14 mouse cellular contexts compared by ENCODE assay signal in the genomic region with DNA sequence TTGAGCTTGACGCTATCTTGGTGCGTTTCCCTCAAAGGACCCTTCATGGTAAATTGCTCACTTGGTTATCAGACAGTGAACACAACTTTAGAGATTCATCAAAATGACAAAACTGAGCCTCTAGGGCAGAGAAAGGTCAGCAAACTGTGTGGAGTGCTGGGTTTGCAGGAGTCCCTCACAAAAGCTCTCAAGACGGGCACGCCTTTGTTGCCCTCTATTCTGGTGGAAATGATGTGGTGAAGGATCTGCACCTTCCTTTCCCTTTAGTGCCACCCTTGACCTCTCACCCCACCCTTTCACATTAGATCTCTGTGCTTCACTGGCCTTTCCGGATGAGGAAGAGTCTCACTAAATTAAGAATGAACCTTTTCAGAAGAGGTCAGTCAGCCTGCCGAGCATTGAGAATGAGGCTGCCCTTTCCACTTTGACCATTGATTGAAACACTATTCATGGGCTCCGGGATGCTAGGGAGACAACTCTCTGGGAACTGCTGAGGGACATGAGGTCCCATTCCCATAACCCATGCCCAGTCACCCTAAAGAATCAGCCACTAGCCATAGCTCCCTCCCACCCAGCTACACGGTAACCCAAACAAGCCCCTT.
DNase-seq lines count a peak whose midpoint lies in the region; ATAC-seq lines count a peak whose summit lies in the region.
"Had no signal": no experiment of that assay in that cellular context is flagged by ENCODE, and none has a peak within 500 bp of the region (broad histone marks: within the 10 kb centered on the region; RNA-seq: fewer than 3 reads in every experiment).

No protein-coding gene starts in this region.

- peak; percentile 63 for DNase-seq in hindbrain, embryonic 11.5 days (ENCODE audit: low spot score)
- DNase-seq in neural tube, embryonic 10.5 days (ENCODE audit: extremely low spot score, low spot score) = peak; percentile 49
- DNase-seq in yolk sac, embryonic 10.5 days (ENCODE audit: low spot score) = peak; percentile 3
- DNase-seq in lung, adult 18-20 months = no peak
- DNase-seq in thymus, postnatal 25 days = no peak
- DNase-seq: cerebellum, adult 11-12 months; gastrocnemius, postnatal 14 days; heart, postnatal 36 days; kidney, adult 9 months had no signal

- no peaks in the 10 kb centered on the region for H3K9me3 ChIP-seq in hindbrain, embryonic 11.5 days (ENCODE audit: control insufficient read depth, low read length)
- no peaks in the 10 kb centered on the region for H3K9me3 ChIP-seq in hindbrain, embryonic 16.5 days (ENCODE audit: control insufficient read depth, low read length)
- H3K9me3 ChIP-seq in neural tube, embryonic 15.5 days (replicated peaks) = no peaks in the 10 kb centered on the region
- H3K9me3 ChIP-seq in embryonic facial prominence, embryonic 12.5 days = no peaks in the 10 kb centered on the region
- H3K9me3 ChIP-seq: heart, embryonic 10.5 days had no signal

- WGBS in hindbrain, embryonic 11.5 days = 24% methylated on average over 8 of the region's 8 CpGs
- WGBS in hindbrain, embryonic 16.5 days = 20% methylated on average over 8 of the region's 8 CpGs
- whole genome bisulfite sequencing in neural tube, embryonic 15.5 days = 16% methylated on average over 8 of the region's 8 CpGs
- 50% methylated on average over 8 of the region's 8 CpGs for WGBS in embryonic facial prominence, embryonic 12.5 days

- peak; percentile 86 for ATAC-seq in hindbrain, embryonic 11.5 days (ENCODE audit: low FRiP score)
- ATAC-seq in hindbrain, embryonic 16.5 days = no peak
- ATAC-seq in neural tube, embryonic 15.5 days (ENCODE audit: low FRiP score) = no peak
- peak; percentile 70; the same call in 1 of the 2 replicates for ATAC-seq in embryonic facial prominence, embryonic 12.5 days (ENCODE audit: insufficient number of reproducible peaks, insufficient read depth, low FRiP score, low TSS enrichment)
- ATAC-seq: lung, postnatal 0 days had no signal

- no peaks in the 10 kb centered on the region for H3K4me1 ChIP-seq in hindbrain, embryonic 11.5 days (replicated peaks; ENCODE audit: control insufficient read depth, insufficient read depth, low read length)
- H3K4me1 ChIP-seq in hindbrain, embryonic 16.5 days (ENCODE audit: control insufficient read depth, insufficient read depth, low read depth, low read length) = no peaks in the 10 kb centered on the region
- no peaks in the 10 kb centered on the region for H3K4me1 ChIP-seq in neural tube, embryonic 15.5 days
- H3K4me1 ChIP-seq in embryonic facial prominence, embryonic 12.5 days = peaks cover 10% of the 10 kb centered on the region; the same call in 1 of the 2 replicates
- H3K4me1 ChIP-seq: heart, embryonic 10.5 days had no signal

- no peak overlapping the region for H3K27ac ChIP-seq in hindbrain, embryonic 11.5 days (ENCODE audit: low read depth, low read length)
- H3K27ac ChIP-seq in hindbrain, embryonic 16.5 days (ENCODE audit: low read depth, low read length) = no peak overlapping the region
- no peak overlapping the region for H3K27ac ChIP-seq in neural tube, embryonic 15.5 days (replicated peaks)
- H3K27ac ChIP-seq in embryonic facial prominence, embryonic 12.5 days = no peak overlapping the region
- H3K27ac ChIP-seq: heart, embryonic 10.5 days had no signal

- no peaks in the 10 kb centered on the region for H3K36me3 ChIP-seq in hindbrain, embryonic 11.5 days (ENCODE audit: control insufficient read depth, insufficient read depth, low read length)
- no peaks in the 10 kb centered on the region for H3K36me3 ChIP-seq in hindbrain, embryonic 16.5 days (ENCODE audit: control insufficient read depth, insufficient read depth, low read length)
- no peaks in the 10 kb centered on the region for H3K36me3 ChIP-seq in neural tube, embryonic 15.5 days
- no peaks in the 10 kb centered on the region for H3K36me3 ChIP-seq in embryonic facial prominence, embryonic 12.5 days
- H3K36me3 ChIP-seq: heart, embryonic 10.5 days had no signal

- H3K9ac ChIP-seq in hindbrain, embryonic 11.5 days (ENCODE audit: low read depth, low read length) = no peak overlapping the region
- no peak overlapping the region for H3K9ac ChIP-seq in hindbrain, embryonic 16.5 days (ENCODE audit: low read depth, low read length)
- H3K9ac ChIP-seq in neural tube, embryonic 15.5 days (replicated peaks) = no peak overlapping the region
- no peak overlapping the region for H3K9ac ChIP-seq in embryonic facial prominence, embryonic 12.5 days

- H3K4me3 ChIP-seq in hindbrain, embryonic 11.5 days (ENCODE audit: low read depth, low read length) = no peak overlapping the region
- no peak overlapping the region for H3K4me3 ChIP-seq in hindbrain, embryonic 16.5 days (ENCODE audit: low read length)
- no peak overlapping the region for H3K4me3 ChIP-seq in neural tube, embryonic 15.5 days (replicated peaks)
- no peak overlapping the region for H3K4me3 ChIP-seq in embryonic facial prominence, embryonic 12.5 days
- H3K4me3 ChIP-seq: heart, embryonic 10.5 days had no signal

- H3K27me3 ChIP-seq in hindbrain, embryonic 11.5 days (ENCODE audit: control insufficient read depth, insufficient read depth, low read length) = peaks cover 2% of the 10 kb centered on the region; the same call in 1 of the 2 replicates
- no peaks in the 10 kb centered on the region; the same call in 1 of the 2 replicates for H3K27me3 ChIP-seq in hindbrain, embryonic 16.5 days (replicated peaks; ENCODE audit: control insufficient read depth, insufficient read depth, low read length)
- H3K27me3 ChIP-seq in neural tube, embryonic 15.5 days (replicated peaks) = no peaks in the 10 kb centered on the region
- H3K27me3 ChIP-seq in embryonic facial prominence, embryonic 12.5 days = no peaks in the 10 kb centered on the region

- H3K4me2 ChIP-seq in hindbrain, embryonic 11.5 days (replicated peaks; ENCODE audit: low read depth, low read length) = no peak overlapping the region
- no peak overlapping the region for H3K4me2 ChIP-seq in hindbrain, embryonic 16.5 days (ENCODE audit: low read length)
- no peak overlapping the region for H3K4me2 ChIP-seq in neural tube, embryonic 15.5 days
- H3K4me2 ChIP-seq in embryonic facial prominence, embryonic 12.5 days (replicated peaks) = no peak overlapping the region

Comparison
In these comparisons a context has a peak if more than half of its experiments do, and no peak if none do; other contexts are left out.
1. ATAC-seq: peak in hindbrain, embryonic 11.5 days (single experiment) and embryonic facial prominence, embryonic 12.5 days (single experiment); none in hindbrain, embryonic 16.5 days (single experiment) and neural tube, embryonic 15.5 days (single experiment).
2. DNase-seq: peak in hindbrain, embryonic 11.5 days (single experiment), neural tube, embryonic 10.5 days (single experiment) and yolk sac, embryonic 10.5 days (single experiment); none in lung, adult 18-20 months (0 of 2) and thymus, postnatal 25 days (single experiment).